Mouse (Mus musculus) MEL (cell line): ENCODE results near the gene Gm11239. TPM values are rescaled to one million over a fixed set of nuclear protein-coding genes. Genes with fewer than 3 reads are reported as not detected.

Experiments
- DNase-seq: peaks from one replicate; pipeline ENCODE4 v3.0.0; 2011; ENCODE audit warnings: low read depth, low spot score
- H3K27ac ChIP-seq: 2 replicates; pipeline ENCODE4 v1.5.1; 2012; ENCODE audit warnings: low read depth, mild to moderate bottlenecking, control low read depth, low read length, moderate library complexity; ENCODE audit not compliant: control insufficient read depth
- H3K27me3 ChIP-seq, 2 experiments: fragments of 150-350 bp in 1 of 2; sonication (generic) in 1 of 2; 2 replicates each; pipeline ENCODE4 v1.6.1; 2012; ENCODE audit warnings: low read length in 2 of 2, mild to moderate bottlenecking in 2 of 2, improper control_type of control experiment in 1 of 2, moderate library complexity in 1 of 2; ENCODE audit not compliant: insufficient read depth in 2 of 2, control insufficient read depth in 1 of 2
- H3K36me3 ChIP-seq, 2 experiments: 2 replicates each; pipeline ENCODE4 v1.6.1; 2012 to 2014; ENCODE audit warnings: low read length in 2 of 2, improper control_type of control experiment in 1 of 2, inconsistent platforms in 1 of 2, mild to moderate bottlenecking in 1 of 2; ENCODE audit not compliant: insufficient read depth in 2 of 2, control insufficient read depth in 1 of 2
- H3K4me1 ChIP-seq, 2 experiments: fragments of 150-350 bp in 1 of 2; sonication (generic) in 1 of 2; 2 replicates each; pipeline ENCODE4 v1.6.1; 2012; ENCODE audit warnings: low read length in 2 of 2, improper control_type of control experiment in 1 of 2, mild to moderate bottlenecking in 1 of 2; ENCODE audit not compliant: insufficient read depth in 2 of 2, control insufficient read depth in 1 of 2
- H3K4me3 ChIP-seq, 2 experiments: fragments of 150-350 bp in 1 of 2; sonication (generic) in 1 of 2; 2 replicates each; pipeline ENCODE4 v1.5.1; 2012; ENCODE audit warnings: low read depth in 2 of 2, low read length in 2 of 2, mild to moderate bottlenecking in 2 of 2, moderate library complexity in 2 of 2, control low read depth in 1 of 2, improper control_type of control experiment in 1 of 2; ENCODE audit not compliant: control insufficient read depth in 1 of 2, insufficient read depth in 1 of 2
- H3K79me2 ChIP-seq: 2 replicates; pipeline ENCODE4 v1.6.1; 2012; ENCODE audit warnings: mild to moderate bottlenecking, low read length, moderate library complexity; ENCODE audit not compliant: control insufficient read depth, poor library complexity, insufficient read depth
- H3K9ac ChIP-seq: 2 replicates; pipeline ENCODE4 v1.6.1; 2012; ENCODE audit warnings: low read depth, mild to moderate bottlenecking, control low read depth, low read length, moderate library complexity; ENCODE audit not compliant: control insufficient read depth, poor library complexity, severe bottlenecking
- H3K9me3 ChIP-seq: fragments of 150-350 bp; sonication (generic); replicated peaks from 2 replicates; pipeline ENCODE4 v1.6.1; 2012; ENCODE audit warnings: mild to moderate bottlenecking, low read length, improper control_type of control experiment, moderate library complexity; ENCODE audit not compliant: insufficient read depth
- BHLHE40 ChIP-seq: IDR thresholded peaks from 2 replicates; pipeline ENCODE4 v1.6.1; 2012; ENCODE audit warnings: low read depth, mild to moderate bottlenecking, inconsistent platforms, low read length, improper control_type of control experiment, borderline replicate concordance
- CHD1 ChIP-seq: IDR thresholded peaks from 2 replicates; pipeline ENCODE4 v1.6.1; 2012; ENCODE audit warnings: low read depth, mild to moderate bottlenecking, inconsistent platforms, low read length, improper control_type of control experiment
- CHD2 ChIP-seq: IDR thresholded peaks from 2 replicates; pipeline ENCODE4 v1.6.1; 2011; ENCODE audit warnings: low read length, improper control_type of control experiment
- CTCF ChIP-seq, 3 experiments: IDR thresholded peaks in 2 of 3; conservative IDR thresholded peaks in 1 of 3; 2 replicates each; pipeline ENCODE4 v1.5.1; 2011 to 2012; ENCODE audit warnings: low read length in 3 of 3, low read depth in 2 of 3, mild to moderate bottlenecking in 2 of 3, improper control_type of control experiment in 1 of 3, inconsistent platforms in 1 of 3, mixed read lengths in 1 of 3, moderate library complexity in 1 of 3; ENCODE audit not compliant: control insufficient read depth in 1 of 3, insufficient read depth in 1 of 3, poor library complexity in 1 of 3, severe bottlenecking in 1 of 3
- E2F4 ChIP-seq: IDR thresholded peaks from 2 replicates; pipeline ENCODE4 v1.6.1; 2011; ENCODE audit warnings: low read depth, low read length, improper control_type of control experiment, borderline replicate concordance
- ELF1 ChIP-seq: IDR thresholded peaks from 2 replicates; pipeline ENCODE4 v1.6.1; 2014; ENCODE audit warnings: low read depth, mild to moderate bottlenecking, inconsistent platforms, low read length, improper control_type of control experiment, moderate library complexity
- EP300 ChIP-seq, 2 experiments: IDR thresholded peaks; 2 replicates each; pipeline ENCODE4 v1.6.1; 2011; ENCODE audit warnings: improper control_type of control experiment in 2 of 2, low read length in 2 of 2, low read depth in 1 of 2, mild to moderate bottlenecking in 1 of 2
- GABPA ChIP-seq: IDR thresholded peaks from 2 replicates; pipeline ENCODE4 v1.6.1; 2012; ENCODE audit warnings: low read depth, mild to moderate bottlenecking, inconsistent platforms, low read length, improper control_type of control experiment, moderate library complexity
- KAT2A ChIP-seq: conservative IDR thresholded peaks from 2 replicates; pipeline ENCODE4 v1.6.1; 2012; ENCODE audit warnings: low read depth, low read length, improper control_type of control experiment, inconsistent platforms
- MAX ChIP-seq: IDR thresholded peaks from 2 replicates; pipeline ENCODE4 v1.6.1; 2011; ENCODE audit warnings: low read length, improper control_type of control experiment
- MAZ ChIP-seq: IDR thresholded peaks from 2 replicates; pipeline ENCODE4 v1.6.1; 2012; ENCODE audit warnings: low read depth, mild to moderate bottlenecking, inconsistent platforms, low read length, improper control_type of control experiment
- MXI1 ChIP-seq: IDR thresholded peaks from 2 replicates; pipeline ENCODE4 v1.6.1; 2011; ENCODE audit warnings: mild to moderate bottlenecking, low read depth, low read length, improper control_type of control experiment
- MYC ChIP-seq: IDR thresholded peaks from 2 replicates; pipeline ENCODE4 v1.6.1; 2011; ENCODE audit warnings: low read depth, mild to moderate bottlenecking, low read length, improper control_type of control experiment, moderate library complexity
- POLR2A ChIP-seq, 2 experiments: IDR thresholded peaks; 2 replicates each; pipeline ENCODE4 v1.6.1; 2011 to 2012; ENCODE audit warnings: low read length in 2 of 2, mild to moderate bottlenecking in 2 of 2, control low read depth in 1 of 2, improper control_type of control experiment in 1 of 2, low read depth in 1 of 2, moderate library complexity in 1 of 2; ENCODE audit not compliant: control insufficient read depth in 1 of 2, insufficient read depth in 1 of 2, poor library complexity in 1 of 2
- RCOR1 ChIP-seq: IDR thresholded peaks from 2 replicates; pipeline ENCODE4 v1.6.1; 2012; ENCODE audit warnings: low read depth, mild to moderate bottlenecking, inconsistent platforms, low read length, improper control_type of control experiment
- SIN3A ChIP-seq: IDR thresholded peaks from 2 replicates; pipeline ENCODE4 v1.6.1; 2012; ENCODE audit warnings: low read length, improper control_type of control experiment, inconsistent platforms
- SMC3 ChIP-seq: IDR thresholded peaks from 2 replicates; pipeline ENCODE4 v1.6.1; 2011; ENCODE audit warnings: low read depth, low read length, improper control_type of control experiment
- TAL1 ChIP-seq: IDR thresholded peaks from 2 replicates; pipeline ENCODE4 v1.6.1; 2012; ENCODE audit warnings: mild to moderate bottlenecking, inconsistent platforms, low read length, moderate library complexity, mixed read lengths
- TCF12 ChIP-seq: IDR thresholded peaks from 2 replicates; pipeline ENCODE4 v1.6.1; 2014; ENCODE audit warnings: low read depth, mild to moderate bottlenecking, inconsistent platforms, low read length, improper control_type of control experiment, moderate library complexity
- USF1 ChIP-seq: IDR thresholded peaks from 2 replicates; pipeline ENCODE4 v1.6.1; 2014; ENCODE audit warnings: low read depth, mild to moderate bottlenecking, inconsistent platforms, low read length, improper control_type of control experiment, moderate library complexity
- USF2 ChIP-seq, 2 experiments: IDR thresholded peaks; 2 replicates each; pipeline ENCODE4 v1.6.1; 2011 to 2012; ENCODE audit warnings: improper control_type of control experiment in 2 of 2, low read length in 2 of 2, borderline replicate concordance in 1 of 2, inconsistent platforms in 1 of 2, low read depth in 1 of 2, mild to moderate bottlenecking in 1 of 2; ENCODE audit not compliant: insufficient read depth in 1 of 2
- ZC3H11A ChIP-seq: IDR thresholded peaks from 2 replicates; pipeline ENCODE4 v1.6.1; 2012; ENCODE audit warnings: low read depth, mild to moderate bottlenecking, inconsistent platforms, low read length, improper control_type of control experiment
- ZNF384 ChIP-seq: IDR thresholded peaks from 2 replicates; pipeline ENCODE4 v1.6.1; 2012; ENCODE audit warnings: low read depth, mild to moderate bottlenecking, inconsistent platforms, low read length, improper control_type of control experiment
- polyA plus RNA-seq, 2 experiments: library from polyadenylated mRNA; stranded (reverse) in 1 of 2; unstranded in 1 of 2; fragments of >175 nt in 1 of 2; fragments of >200 nt in 1 of 2; gene quantifications; 2 replicates each; pipeline versions ENCODE4 v1.2.1 to v1.2.4; 2012; ENCODE audit warnings: low replicate concordance in 2 of 2, low read depth in 1 of 2; ENCODE audit not compliant: insufficient read length in 2 of 2, insufficient read depth in 1 of 2, missing spikeins in 1 of 2
- total RNA-seq: library from RNA; depleted of rRNA; stranded (reverse); fragments of 300-350 nt; gene quantifications from 2 replicates; pipeline ENCODE4 v1.2.3, GENCODE M21; 2012

Gm11239 gene
- total and polyA plus RNA-seq, 3 experiments: not detected

- Histone ChIP-seq H3K79me2 (no peaks in the 10 kb centered on the region), H3K4me3 (no peak overlapping the region), H3K36me3 (no peaks in the 10 kb centered on the region), H3K4me1 (no peaks in the 10 kb centered on the region), H3K27me3 (no peaks in the 10 kb centered on the region)
- TF ChIP-seq SIN3A (no peak), MAX (no peak), GABPA (no peak), RCOR1 (no peak), MXI1 (no peak), MAZ (no peak), USF2 (IDR thresholded peaks at IDR 0.05; ENCODE audit: borderline replicate concordance in 1 of 2, insufficient read depth in 1 of 2, low read depth in 1 of 2, low read length in 2 of 2) (no peak), ZC3H11A (no peak), ZNF384 (no peak), MYC (no peak), CHD1 (no peak), BHLHE40 (no peak), CHD2 (no peak), SMC3 (no peak), ELF1 (no peak), EP300 (IDR thresholded peaks at IDR 0.05; ENCODE audit: low read depth in 1 of 2, low read length in 2 of 2) (no peak), TCF12 (no peak), CTCF (IDR thresholded peaks at IDR 0.05 in 2 of 3, conservative IDR thresholded peaks at IDR 0.05 in 1 of 3; ENCODE audit: control insufficient read depth in 1 of 3, insufficient read depth in 1 of 3, low read depth in 2 of 3, low read length in 3 of 3, poor library complexity in 1 of 3, severe bottlenecking in 1 of 3) (no peak), POLR2A (IDR thresholded peaks at IDR 0.05; ENCODE audit: control insufficient read depth in 1 of 2, insufficient read depth in 1 of 2, low read depth in 1 of 2, low read length in 2 of 2, poor library complexity in 1 of 2) (no peak), USF1 (no peak)
- TF ChIP-seq, all 39 proteins: peak for 0
- H3K27ac ChIP-seq: no peak overlapping the region
- no peaks in the 10 kb centered on the region for H3K9me3 ChIP-seq
- DNase-seq: no peak
- no peak overlapping the region for H3K9ac ChIP-seq
Observed at GRCm38 (mm10) chr4:73718761-73719160, 50.6 kb downstream of the Gm11239 start.

- H3K27me3 ChIP-seq: no peaks in the 10 kb centered on the region
- H3K9ac ChIP-seq: no peak overlapping the region
- TF ChIP-seq KAT2A (no peak), USF2 (IDR thresholded peaks at IDR 0.05; ENCODE audit: borderline replicate concordance in 1 of 2, insufficient read depth in 1 of 2, low read depth in 1 of 2, low read length in 2 of 2) (no peak), E2F4 (no peak), TAL1 (no peak), MYC (no peak), GABPA (no peak), BHLHE40 (no peak)
- no peaks in the 10 kb centered on the region for H3K4me1 ChIP-seq
- no peaks in the 10 kb centered on the region for H3K79me2 ChIP-seq
- H3K27ac ChIP-seq: no peak overlapping the region
- H3K4me3 ChIP-seq: no peak overlapping the region
- no peaks in the 10 kb centered on the region for H3K36me3 ChIP-seq
- no peak for DNase-seq
- no peaks in the 10 kb centered on the region for H3K9me3 ChIP-seq
Observed at GRCm38 (mm10) chr4:73719819-73720218, 51.7 kb downstream of the Gm11239 start.
